Mouse (Mus musculus): ENCODE measurements at regions not wholly inside any gene's neighbourhood (a gene's known extent, or its start where the extent isn't known, plus 50 kb on each side); places are given as distances from the start of the nearest gene placed in this dataset.

DNA sequence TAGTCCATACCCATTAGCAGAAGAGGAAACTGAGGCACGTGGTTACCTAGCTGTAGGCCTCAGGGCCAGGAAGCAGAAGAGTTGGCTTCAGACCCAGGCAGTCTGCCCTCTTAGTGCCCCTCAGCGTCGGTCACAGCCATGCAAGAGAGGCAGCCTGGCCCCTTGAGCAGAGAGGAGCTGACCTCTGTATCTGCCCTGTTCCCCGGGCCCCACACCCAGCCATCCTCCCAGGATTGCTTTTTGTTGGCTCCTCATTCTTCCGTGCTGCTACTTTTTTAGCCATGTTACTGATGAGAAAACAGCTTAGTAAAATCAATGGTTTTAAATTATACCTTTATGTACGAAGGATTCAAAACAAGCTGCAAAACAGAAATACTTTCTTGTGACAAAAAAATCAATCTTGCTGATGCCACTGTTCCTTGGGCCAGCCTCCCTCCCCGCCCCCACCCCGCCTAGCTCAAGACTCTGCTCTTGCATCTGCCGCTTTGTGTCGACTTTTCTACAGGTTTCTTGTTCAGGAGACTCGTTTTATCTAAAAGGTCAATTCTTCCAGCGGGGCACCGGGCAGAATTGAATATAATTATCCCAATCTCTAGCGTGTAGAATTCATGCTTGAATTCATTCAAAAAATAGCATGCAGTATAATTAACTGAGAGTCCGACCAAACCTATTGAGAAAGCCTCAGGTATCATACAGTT lies 70.8 kb downstream of the Sall1 start:
- intact Hi-C loops (cut with DNase I) = no loop called here
- no peak for DNase-seq

DNA sequence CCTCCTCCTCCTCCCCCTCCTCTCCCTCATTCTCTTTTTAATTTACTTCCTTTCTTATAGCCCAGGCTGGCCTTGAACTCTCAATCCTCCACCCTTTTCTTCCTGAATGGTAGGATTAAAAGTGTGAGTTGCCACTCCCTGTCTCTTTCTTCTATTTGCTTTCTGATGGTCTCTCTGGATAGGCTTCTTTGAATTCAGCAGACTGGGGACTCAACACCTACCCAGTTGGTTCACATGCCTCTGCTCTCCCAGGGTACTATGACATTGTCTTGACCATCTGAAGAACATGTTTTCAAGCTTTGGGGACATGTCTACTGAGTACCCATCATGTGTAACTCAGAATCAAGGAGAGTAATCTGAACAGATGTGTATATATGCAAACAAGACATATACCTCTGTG lies 85.1 kb downstream of the Sall1 start:
- intact Hi-C loops (cut with DNase I) = no loop called here
- DNase-seq = no peak

DNA sequence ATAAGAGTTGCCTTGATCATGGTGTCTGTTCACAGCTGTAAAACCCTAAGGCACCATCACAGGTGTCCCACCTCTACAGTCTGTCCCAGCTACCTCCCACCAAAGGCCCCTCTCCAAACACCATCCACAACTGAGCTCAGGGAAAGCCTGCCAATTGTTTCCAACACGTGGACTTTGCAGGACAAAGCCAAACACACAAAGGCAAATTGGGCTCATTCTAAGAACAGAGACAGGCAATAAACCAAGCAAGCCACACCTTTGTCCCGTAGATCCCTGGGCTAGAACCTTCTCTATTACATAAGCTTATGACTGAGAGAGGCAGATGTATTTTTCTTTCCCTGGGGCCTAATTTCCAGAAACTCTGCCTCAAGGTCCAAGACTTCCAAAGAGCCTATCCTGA lies 90.8 kb downstream of the Sall1 start:
- no peak for DNase-seq
- intact Hi-C loops (cut with DNase I) = no loop called here

DNA sequence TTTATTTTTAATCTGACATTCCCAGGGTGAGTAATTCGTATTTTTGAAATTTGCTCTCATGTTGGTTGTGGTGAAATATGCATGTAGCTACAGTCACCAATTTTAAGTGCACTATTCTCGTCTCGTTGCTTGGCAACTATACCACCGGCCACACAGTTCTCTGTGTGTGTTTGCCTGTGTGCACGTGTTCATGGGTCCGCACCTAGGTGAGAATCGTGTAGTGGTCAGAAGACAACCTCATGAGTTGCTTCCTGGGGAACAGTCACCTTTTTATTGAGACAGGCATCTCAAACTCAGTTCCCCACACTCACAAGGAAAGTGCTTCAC lies 92.2 kb downstream of the Sall1 start:
- DNase-seq = no peak
- intact Hi-C loops (cut with DNase I) = no loop called here

DNA sequence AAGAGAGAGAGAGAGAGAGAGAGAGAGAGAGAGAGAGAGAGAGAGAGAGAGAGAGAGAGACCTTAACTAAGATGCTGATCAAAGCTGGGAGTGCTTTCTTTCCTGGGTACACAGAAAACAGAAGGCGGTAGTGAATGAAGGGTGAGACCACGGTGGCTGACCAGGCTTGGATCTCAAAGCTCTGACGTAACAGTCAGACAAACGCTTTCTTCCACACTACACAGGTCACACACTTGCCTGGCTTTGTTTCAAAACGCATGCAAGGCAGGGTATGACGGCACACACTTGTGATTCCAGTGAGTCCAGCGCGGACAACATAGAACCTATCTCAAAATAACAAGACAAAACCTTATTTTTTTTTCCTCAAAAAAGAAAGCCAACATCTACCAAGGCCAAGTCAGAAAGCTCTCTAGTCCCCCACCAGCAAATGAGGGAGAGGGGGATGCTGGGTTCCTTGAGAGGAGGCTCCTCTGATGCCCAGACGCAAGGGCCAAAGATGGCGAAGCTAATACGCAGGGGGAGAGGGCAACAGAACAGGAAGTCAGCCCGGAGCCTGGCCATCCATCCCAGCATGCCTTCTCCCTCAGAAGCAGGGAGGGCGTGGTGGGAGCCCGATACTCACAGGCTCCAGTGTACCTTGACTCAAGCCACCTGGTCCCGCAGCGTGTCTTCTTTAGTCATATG lies 92.7 kb downstream of the Sall1 start:
- intact Hi-C loops (cut with DNase I) = no loop called here

DNA sequence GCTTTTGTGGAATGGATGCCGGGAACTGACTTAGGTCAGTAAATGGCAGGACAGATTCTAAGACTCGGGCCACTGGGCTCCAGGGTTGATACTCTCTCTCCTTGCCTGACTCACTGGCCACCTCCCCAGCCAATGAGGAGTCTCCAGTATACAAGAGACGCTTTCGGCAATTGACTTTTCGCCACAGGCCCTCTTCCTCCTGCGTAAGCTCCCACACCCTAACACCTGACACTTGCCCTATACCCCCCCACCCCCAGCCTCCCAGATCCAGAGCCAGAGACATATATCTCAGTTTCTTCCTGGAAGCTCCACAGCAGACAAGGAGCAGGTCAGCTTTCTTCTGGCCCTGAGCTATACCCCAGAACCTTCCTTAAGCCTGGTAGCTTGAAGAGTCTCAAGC lies 94.0 kb downstream of the Sall1 start:
- intact Hi-C loops (cut with DNase I) = loop anchor here (10.0 kb wide), 1 partner anchor 625 kb away; no protein-coding TSS in a partner anchor
- no peak for DNase-seq

More for the DNA sequence above, 92.7 kb downstream of the Sall1 start:
- DNase-seq = no peak

DNA sequence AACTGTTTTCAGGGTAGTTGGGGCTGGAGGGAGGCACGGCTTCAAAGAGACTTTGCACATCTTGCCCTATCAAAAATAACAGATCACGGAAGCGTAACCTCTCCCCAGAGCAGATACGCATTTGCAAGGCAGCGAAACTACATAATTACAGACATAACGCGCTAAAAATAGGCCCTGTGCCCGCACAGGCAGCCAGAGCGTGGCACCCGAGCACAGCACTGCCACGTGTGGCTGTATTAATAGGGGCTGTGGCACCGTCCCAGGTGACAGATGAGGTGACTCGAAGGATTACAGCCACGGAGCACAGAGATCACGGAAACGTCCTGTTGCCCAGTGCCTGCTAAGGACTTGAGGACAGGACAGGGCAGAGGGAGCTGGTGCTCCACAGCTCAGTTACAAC lies 95.0 kb downstream of the Sall1 start:
- intact Hi-C loops (cut with DNase I) = loop anchor here (10.0 kb wide), 1 partner anchor 626 kb away; no protein-coding TSS in a partner anchor

DNA sequence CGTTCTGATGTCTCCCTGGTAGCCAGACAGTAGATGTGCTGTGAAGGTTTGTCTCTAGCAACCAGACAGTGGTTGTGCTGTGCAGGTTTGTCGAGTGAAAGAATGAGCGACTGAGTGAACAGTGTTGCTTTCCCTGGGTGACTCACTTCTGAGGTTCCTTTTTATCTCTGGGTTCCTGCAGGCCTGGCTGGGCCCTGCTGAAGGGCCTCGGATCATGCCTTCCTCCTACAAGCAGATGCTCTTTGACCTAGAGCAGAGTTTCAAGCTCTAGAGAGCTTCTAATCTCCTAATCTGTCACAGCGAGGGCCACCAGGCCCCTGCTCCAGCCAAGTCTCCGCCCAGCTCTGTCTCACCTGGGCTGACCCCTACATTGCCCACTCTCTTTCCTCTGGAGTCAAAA lies 95.6 kb downstream of the Sall1 start:
- intact Hi-C loops (cut with DNase I) = loop anchor here (10.0 kb wide), 1 partner anchor 626 kb away; no protein-coding TSS in a partner anchor
- no peak for DNase-seq

More for the DNA sequence above, 95.0 kb downstream of the Sall1 start:
- DNase-seq = peak in 1 of 2 experiments; percentile 6

DNA sequence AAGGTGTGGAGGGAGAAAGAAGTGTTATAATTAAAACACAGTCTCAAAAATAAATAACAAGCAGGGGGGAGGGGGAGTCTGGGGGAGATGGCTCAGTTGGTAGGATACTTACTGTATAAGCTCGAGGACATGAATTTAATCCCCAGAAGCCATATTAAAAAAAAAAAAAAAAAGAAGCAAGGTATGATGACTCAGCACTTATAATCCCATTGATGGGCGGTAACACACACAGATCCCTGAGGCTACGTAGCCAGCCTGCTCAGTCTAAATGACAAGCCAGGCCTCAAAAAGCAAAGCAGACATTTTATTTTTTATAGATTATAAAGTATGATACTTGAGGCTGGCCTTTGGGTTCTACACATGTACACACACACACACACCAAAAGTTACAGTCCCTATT lies 96.6 kb downstream of the Sall1 start:
- DNase-seq = no peak
- intact Hi-C loops (cut with DNase I) = loop anchor here (10.0 kb wide), 1 partner anchor 627 kb away; no protein-coding TSS in a partner anchor

DNA sequence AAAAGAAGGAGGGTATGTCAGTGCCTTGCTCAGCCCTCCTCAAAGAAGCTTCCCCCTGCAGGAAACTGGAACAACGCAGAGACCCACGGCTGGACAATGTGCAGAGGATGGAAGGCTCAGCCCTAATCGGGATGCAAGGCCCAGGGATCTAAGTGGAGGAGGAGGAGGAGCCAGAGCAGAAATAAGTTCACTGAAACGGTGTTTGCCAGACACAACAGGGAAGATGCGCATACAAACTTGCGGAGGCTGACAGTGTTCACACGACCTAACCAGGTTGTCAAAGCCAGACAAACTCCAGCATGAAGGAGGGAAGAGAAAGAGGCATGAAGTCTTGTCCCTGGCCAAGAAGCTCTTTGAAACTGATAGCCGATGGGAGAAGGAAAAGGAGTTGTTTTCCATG lies 98.3 kb downstream of the Sall1 start:
- DNase-seq = no peak
- intact Hi-C loops (cut with DNase I) = loop anchor here (10.0 kb wide), 1 partner anchor 629 kb away; no protein-coding TSS in a partner anchor

DNA sequence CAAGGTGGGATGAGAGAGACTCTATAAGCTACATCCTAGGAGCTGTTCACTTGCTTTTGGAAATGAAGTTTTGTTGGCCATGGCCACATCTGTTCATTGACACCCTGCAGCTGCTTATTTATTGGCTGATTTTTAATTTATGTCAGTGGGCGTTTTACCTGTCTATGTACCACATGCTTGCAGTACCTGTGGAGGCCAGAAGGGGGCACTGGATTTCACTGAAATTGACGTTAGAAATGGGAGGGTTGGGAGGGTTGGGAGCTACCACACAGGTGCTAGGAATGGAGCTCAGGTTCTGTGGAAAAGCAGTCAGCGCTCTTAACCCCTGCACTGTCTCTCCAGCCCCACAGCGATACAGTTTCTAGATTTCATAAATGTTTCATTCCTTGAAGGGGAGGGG lies 99.9 kb downstream of the Sall1 start:
- intact Hi-C loops (cut with DNase I) = loop anchor here (10.0 kb wide), 1 partner anchor 631 kb away; no protein-coding TSS in a partner anchor
- DNase-seq = no peak

DNA sequence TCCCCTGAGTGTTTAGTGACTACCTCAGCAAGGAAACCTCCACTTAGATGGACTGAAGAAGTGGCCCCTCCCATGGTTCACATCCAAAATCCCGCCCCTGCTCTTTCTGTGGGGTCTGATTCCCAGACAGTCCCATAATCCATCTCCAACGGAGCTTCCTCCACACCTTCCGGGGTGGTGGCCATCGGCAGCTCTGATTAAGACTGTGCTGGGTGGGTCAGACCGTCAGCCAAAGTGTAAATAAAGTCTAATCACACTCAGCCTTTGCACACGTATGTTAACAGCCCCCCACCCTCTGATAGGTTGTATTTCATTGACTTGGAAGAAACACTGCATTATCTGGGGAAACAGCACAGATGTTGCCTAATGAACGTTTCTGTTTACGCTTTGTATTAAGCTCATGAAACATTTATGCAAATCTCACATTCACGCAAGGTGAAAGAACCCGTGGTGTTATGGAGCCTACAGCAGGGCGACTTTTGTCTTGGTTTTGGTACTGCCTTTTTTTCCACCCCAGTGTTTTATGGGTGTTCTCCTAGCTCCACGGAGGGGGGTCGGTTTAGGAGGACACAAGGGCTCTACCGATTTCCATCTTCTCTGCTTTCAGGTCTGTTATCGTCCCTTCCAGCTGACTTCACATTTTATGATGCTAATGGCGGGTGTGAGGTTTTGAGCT lies 104.8 kb downstream of the Sall1 start:
- DNase-seq = no peak
- intact Hi-C loops (cut with DNase I) = no loop called here

DNA sequence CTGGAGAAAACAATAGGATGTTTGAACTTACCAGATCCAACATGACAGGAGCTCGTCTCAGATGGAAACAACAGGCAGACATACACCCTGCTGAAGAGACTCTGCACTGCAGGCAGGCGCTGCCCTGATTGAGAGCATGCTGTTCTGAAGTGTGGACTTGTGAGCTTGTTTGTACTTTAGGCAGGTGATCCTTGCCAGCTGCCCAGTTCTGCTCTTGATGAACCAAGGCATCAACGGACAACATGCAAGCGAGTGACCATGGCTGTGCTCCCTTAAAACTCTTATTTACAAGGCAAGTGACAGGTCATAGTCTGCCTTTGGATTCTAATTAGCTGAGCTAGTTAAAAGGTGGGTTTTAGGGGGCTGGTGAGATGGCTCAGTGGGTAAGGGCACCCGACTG lies 109.3 kb downstream of the Sall1 start:
- DNase-seq = no peak
- intact Hi-C loops (cut with DNase I) = no loop called here

DNA sequence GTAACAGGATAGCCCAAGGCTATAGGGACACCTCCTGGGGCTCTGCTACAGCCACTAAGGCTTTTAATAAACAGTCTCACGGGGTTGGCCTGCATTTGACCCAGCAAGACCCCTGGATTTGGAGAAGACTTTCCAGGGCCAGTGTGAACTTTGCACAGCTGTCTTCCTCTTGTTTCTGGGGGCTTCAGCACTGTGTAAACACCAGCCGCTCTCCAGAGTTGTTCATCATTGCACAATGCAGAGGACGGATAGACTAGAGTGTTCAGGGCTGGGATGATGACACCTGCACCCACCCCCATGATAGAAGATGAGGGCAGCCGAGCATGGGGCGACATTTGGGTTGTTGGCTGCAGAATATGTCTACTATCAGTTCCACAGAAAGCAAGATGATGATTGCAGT lies 112.9 kb downstream of the Sall1 start:
- intact Hi-C loops (cut with DNase I) = no loop called here
- no peak for DNase-seq

DNA sequence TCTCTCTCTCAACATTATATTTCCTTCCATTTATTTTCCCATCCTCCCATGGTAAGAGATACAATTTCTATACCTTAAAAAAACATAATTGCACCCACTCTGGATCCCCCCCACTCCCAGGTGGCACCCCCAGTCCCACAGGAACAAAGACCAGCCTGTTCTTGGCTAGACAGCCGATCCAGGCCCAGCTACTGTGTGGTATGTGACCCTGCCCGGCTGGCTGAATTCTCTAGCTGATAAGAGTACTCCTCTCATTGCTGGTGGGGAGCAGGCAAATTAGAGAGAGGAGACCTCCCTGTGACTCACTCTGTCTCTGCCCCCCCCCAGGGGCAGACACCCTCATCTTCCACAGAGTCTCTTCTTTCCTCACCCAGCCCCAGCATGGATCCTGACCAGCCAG lies 113.6 kb downstream of the Sall1 start:
- DNase-seq = no peak
- intact Hi-C loops (cut with DNase I) = no loop called here

DNA sequence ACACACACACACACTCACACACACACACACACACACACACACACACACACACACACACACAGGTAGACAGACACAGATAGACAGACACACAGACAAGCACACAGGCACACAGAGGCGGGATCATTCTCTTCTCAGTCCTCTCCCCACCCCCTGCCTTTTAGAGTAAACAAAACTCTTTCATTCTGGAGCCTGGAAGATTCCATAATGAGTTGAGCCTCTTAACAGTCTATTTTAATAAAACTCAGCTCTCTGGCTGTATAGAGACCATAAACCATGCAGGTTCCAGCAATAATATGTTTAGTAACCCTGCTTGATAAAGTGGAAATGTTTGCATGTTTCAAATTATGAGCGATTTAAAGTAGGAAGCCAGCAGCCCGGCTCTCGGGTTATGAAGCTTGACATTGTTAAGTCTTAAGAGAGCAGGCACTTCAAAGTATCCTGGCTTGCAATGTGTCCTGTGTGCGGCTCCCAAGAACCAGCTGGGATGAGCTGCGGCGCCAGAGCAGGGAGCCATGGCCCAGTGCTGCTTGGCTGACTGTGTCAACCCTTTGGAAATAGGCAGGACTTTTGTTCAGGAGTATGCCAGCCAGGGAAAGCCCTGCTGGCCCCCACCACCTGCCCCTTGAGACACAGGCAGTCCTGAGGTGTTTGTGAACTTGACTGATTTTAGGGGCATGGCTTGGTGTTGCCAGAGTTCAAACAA lies 115.1 kb downstream of the Sall1 start:
- DNase-seq = no peak
- intact Hi-C loops (cut with DNase I) = no loop called here

DNA sequence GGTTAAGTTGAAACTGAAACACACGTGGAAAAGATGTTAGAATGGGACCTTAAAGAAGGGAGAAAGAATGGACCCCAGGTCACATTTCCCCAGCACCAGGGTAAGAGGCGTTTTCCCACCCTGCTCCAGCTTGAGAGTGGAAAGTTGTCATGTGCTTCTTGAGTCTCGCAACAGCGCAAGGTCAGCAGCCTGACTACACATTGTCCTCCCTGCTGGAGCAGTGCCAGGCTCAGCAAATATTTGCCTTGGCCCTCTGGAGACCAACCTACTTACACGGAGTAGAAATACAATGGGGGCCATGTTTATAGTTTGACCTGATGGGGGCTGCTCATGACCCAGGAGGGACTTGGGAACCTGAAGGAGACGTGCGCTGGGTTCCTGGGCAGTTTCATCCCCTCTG lies 121.1 kb downstream of the Sall1 start:
- intact Hi-C loops (cut with DNase I) = no loop called here
- no peak for DNase-seq

DNA sequence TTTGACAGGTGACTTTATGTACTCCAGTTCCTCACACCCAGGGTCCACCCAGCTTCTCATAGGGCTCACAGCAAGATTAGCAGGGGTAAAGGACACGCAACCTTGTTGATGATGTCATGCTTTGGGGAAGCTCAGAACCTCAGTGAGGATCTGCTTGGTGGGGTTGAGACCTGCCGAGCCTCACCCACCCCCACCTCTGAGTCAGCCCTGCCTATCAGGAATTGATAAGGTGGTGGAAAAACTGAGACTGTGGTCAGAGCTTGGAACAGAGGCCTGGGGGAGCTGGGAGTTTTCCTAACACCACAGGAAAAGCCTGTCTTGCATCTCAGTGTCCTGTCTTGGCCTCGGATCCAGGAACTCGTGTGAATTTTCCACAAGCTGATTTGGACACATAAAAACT lies 122.0 kb downstream of the Sall1 start:
- intact Hi-C loops (cut with DNase I) = no loop called here
- no peak for DNase-seq

DNA sequence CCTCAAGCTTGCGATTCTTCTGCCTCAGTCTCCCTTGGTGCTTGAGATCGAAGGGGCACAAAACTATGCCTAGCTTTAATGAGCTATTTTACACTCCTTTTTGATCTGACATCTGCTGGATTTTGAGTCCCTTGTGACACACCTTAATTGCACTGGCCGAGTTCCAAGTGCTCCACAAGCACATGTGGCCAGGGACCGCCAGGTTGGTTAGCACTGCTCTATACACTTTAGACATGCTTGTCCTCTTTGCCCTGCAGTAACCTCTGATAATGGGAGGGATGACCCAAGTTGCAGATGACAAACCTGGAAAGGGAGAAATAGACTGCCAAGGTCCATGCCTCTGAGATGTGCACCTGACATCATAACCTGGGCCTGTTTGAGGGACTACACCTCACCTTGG lies 124.7 kb downstream of the Sall1 start:
- DNase-seq = no peak
- intact Hi-C loops (cut with DNase I) = no loop called here

DNA sequence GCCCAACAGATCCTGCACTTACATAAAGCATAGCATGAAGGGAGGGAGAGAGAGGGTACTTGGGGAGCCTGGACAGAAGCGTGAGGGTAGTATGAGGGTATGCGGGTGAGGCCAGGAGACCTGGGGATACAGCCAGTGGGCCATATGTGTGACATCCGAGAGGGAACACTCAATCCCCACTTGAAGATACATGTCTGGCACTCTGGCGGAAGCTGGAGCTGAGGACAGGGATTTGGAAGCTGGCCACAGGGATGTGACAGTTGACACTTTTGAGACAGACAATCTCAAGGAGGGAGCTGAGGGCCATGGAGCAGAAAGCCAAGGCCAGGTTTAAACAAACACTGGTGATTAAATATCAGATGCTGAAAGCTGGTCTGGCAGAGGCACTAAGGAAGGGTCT lies 127.9 kb downstream of the Sall1 start:
- intact Hi-C loops (cut with DNase I) = no loop called here
- no peak for DNase-seq

DNA sequence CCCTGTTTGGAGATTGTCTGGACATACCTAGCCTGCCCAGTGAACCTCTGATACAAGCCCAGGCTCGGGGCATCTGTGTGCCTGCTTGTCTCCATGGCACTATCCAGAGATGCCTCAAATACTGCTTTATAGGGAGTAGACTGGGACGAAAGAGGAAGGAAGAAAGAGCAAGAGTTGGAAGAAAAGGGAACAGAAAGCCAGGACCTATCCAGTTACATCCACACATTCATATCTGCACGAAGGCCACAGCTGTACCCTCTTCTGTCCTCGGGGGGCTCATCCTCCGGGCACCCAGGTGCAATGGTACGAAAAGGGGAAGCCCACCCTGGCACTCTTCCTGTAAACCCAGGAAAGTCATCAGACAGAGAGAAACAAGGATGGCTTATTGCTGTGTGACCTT lies 129.3 kb downstream of the Sall1 start:
- DNase-seq = no peak
- intact Hi-C loops (cut with DNase I) = no loop called here
